ENCODE assay signal across 20 mouse cellular contexts in genomic region chr14:79241057-79241570, GRCm38 (mm10). TPM values are rescaled to one million over a fixed set of nuclear protein-coding genes. Genes with fewer than 3 reads are reported as not detected.
DNase-seq lines count a peak whose midpoint lies in the region; ATAC-seq and TF ChIP-seq lines count a peak whose summit lies in the region.
"Had no signal": no experiment of that assay in that cellular context is flagged by ENCODE, and none has a peak within 500 bp of the region (broad histone marks: within the 10 kb centered on the region; RNA-seq: fewer than 3 reads in every experiment).

No protein-coding gene starts in this region.

- H3K27me3 ChIP-seq in kidney, embryonic 16.5 days (ENCODE audit: insufficient read depth, low read length): no peaks in the 10 kb centered on the region
- no peaks in the 10 kb centered on the region for H3K27me3 ChIP-seq in kidney, adult 2 months (replicated peaks; ENCODE audit: control insufficient read depth, insufficient read depth, low read length)
- H3K27me3 ChIP-seq in embryonic facial prominence, embryonic 11.5 days (ENCODE audit: control insufficient read depth, insufficient read depth, low read length): no peaks in the 10 kb centered on the region
- H3K27me3 ChIP-seq in midbrain, embryonic 13.5 days: no peaks in the 10 kb centered on the region
- H3K27me3 ChIP-seq: neural tube, embryonic 13.5 days had no signal

- no peak for TF ChIP-seq CTCF in kidney, adult 2 months (conservative IDR thresholded peaks at IDR 0.05; ENCODE audit: insufficient read depth, insufficient read length, low read depth, low read length)

- no peak overlapping the region for H3K4me3 ChIP-seq in kidney, embryonic 16.5 days (ENCODE audit: low read length)
- H3K4me3 ChIP-seq in kidney, adult 2 months (ENCODE audit: insufficient read depth, low read depth, low read length): no peak overlapping the region
- H3K4me3 ChIP-seq in embryonic facial prominence, embryonic 11.5 days (ENCODE audit: low read depth, low read length): no peak overlapping the region
- no peak overlapping the region for H3K4me3 ChIP-seq in midbrain, embryonic 13.5 days (replicated peaks)
- H3K4me3 ChIP-seq: neural tube, embryonic 13.5 days had no signal

- no peaks in the 10 kb centered on the region for H3K36me3 ChIP-seq in kidney, embryonic 16.5 days (ENCODE audit: insufficient read depth, low read length)
- no peaks in the 10 kb centered on the region for H3K36me3 ChIP-seq in kidney, adult 2 months (ENCODE audit: control insufficient read depth, insufficient read depth, low read length)
- no peaks in the 10 kb centered on the region for H3K36me3 ChIP-seq in embryonic facial prominence, embryonic 11.5 days (replicated peaks; ENCODE audit: control insufficient read depth, insufficient read depth, low read depth, low read length)
- no peaks in the 10 kb centered on the region for H3K36me3 ChIP-seq in midbrain, embryonic 13.5 days
- H3K36me3 ChIP-seq: neural tube, embryonic 13.5 days had no signal

- DNase-seq in kidney, adult 2 months: no peak
- peak; percentile 33 for DNase-seq in adipocyte (ENCODE audit: low spot score)
- peak; percentile 54 for DNase-seq in embryonic facial prominence, embryonic 11.5 days (ENCODE audit: low spot score)
- DNase-seq in mesoderm, embryonic 11.5 days (ENCODE audit: low read depth, low spot score): peak; percentile 35
- DNase-seq in layer of hippocampus, adult 11-12 months (ENCODE audit: low spot score): no peak
- DNase-seq in urinary bladder, postnatal 10 days (ENCODE audit: low spot score): no peak
- DNase-seq: adrenal gland, postnatal 14 days; cerebellum, adult 11-12 months; cerebellum, postnatal 36 days; heart, adult 18-20 months; kidney, adult 18-20 months; kidney, postnatal 4 days; lung, embryonic 14.5 days; right cerebral cortex, postnatal 14 days had no signal

- no peaks in the 10 kb centered on the region; the same call in 1 of the 2 replicates for H3K4me1 ChIP-seq in kidney, embryonic 16.5 days (ENCODE audit: insufficient read depth, low read length)
- H3K4me1 ChIP-seq in kidney, adult 2 months (ENCODE audit: control insufficient read depth, insufficient read depth, low read length): no peaks in the 10 kb centered on the region
- no peaks in the 10 kb centered on the region for H3K4me1 ChIP-seq in embryonic facial prominence, embryonic 11.5 days (ENCODE audit: control insufficient read depth, insufficient read depth, low read length)
- peaks cover 9% of the 10 kb centered on the region for H3K4me1 ChIP-seq in midbrain, embryonic 13.5 days (replicated peaks)

- ATAC-seq in kidney, embryonic 16.5 days (ENCODE audit: low FRiP score, low TSS enrichment): peak; percentile 55; the same call in 1 of the 2 replicates
- ATAC-seq in embryonic facial prominence, embryonic 11.5 days (replicated peaks; ENCODE audit: insufficient number of reproducible peaks, low FRiP score, low TSS enrichment, low read depth): no peak; the same call in 1 of the 2 replicates
- ATAC-seq in midbrain, embryonic 13.5 days: no peak
- ATAC-seq: forebrain, embryonic 14.5 days had no signal

- H3K4me2 ChIP-seq in kidney, embryonic 16.5 days (replicated peaks; ENCODE audit: low read depth, low read length): no peak overlapping the region
- no peak overlapping the region for H3K4me2 ChIP-seq in embryonic facial prominence, embryonic 11.5 days (ENCODE audit: low read depth, low read length)
- H3K4me2 ChIP-seq in midbrain, embryonic 13.5 days (replicated peaks): no peak overlapping the region
- H3K4me2 ChIP-seq: lung, embryonic 14.5 days; neural tube, embryonic 13.5 days had no signal

- TF ChIP-seq POLR2A in kidney, adult 2 months (IDR thresholded peaks at IDR 0.05; ENCODE audit: low read depth, low read length): no peak

- H3K9ac ChIP-seq in kidney, embryonic 16.5 days (replicated peaks; ENCODE audit: low read length): no peak overlapping the region
- H3K9ac ChIP-seq in embryonic facial prominence, embryonic 11.5 days (replicated peaks; ENCODE audit: low read length): no peak overlapping the region
- H3K9ac ChIP-seq in midbrain, embryonic 13.5 days (replicated peaks): no peak overlapping the region
- H3K9ac ChIP-seq: lung, embryonic 14.5 days; neural tube, embryonic 13.5 days had no signal

- 0 out of 2 replicates have a peak, but pooled peaks cover 5% of the 10 kb centered on the region for H3K9me3 ChIP-seq in kidney, embryonic 16.5 days (ENCODE audit: low read length)
- no peaks in the 10 kb centered on the region for H3K9me3 ChIP-seq in embryonic facial prominence, embryonic 11.5 days (replicated peaks; ENCODE audit: control insufficient read depth, low read length)
- peaks cover 3% of the 10 kb centered on the region; the same call in 1 of the 2 replicates for H3K9me3 ChIP-seq in midbrain, embryonic 13.5 days

- WGBS in kidney, embryonic 16.5 days: 46% methylated on average over 4 of the region's 4 CpGs
- WGBS in kidney, adult 2 months: 67% methylated on average over 4 of the region's 4 CpGs
- WGBS in embryonic facial prominence, embryonic 11.5 days: 41% methylated on average over 4 of the region's 4 CpGs
- WGBS in midbrain, embryonic 13.5 days: 85% methylated on average over 4 of the region's 4 CpGs

- H3K27ac ChIP-seq in kidney, embryonic 16.5 days (ENCODE audit: low read length): no peak overlapping the region
- H3K27ac ChIP-seq in kidney, adult 2 months (ENCODE audit: insufficient read depth, low read depth, low read length): no peak overlapping the region
- no peak overlapping the region for H3K27ac ChIP-seq in embryonic facial prominence, embryonic 11.5 days (replicated peaks; ENCODE audit: low read depth, low read length)
- no peak overlapping the region for H3K27ac ChIP-seq in midbrain, embryonic 13.5 days
- H3K27ac ChIP-seq: neural tube, embryonic 13.5 days had no signal

RNA-seq across cellular contexts. Expression of gene Zfp957, which starts 6.1 kb away (rescaled TPM):
- polyA plus RNA-seq in kidney, embryonic 16.5 days (2015; fragmentation: Nextera tagmentation; extraction: Ambion mirVana): not detected in 2 replicates
- polyA plus RNA-seq in kidney, adult 2 months (2012; rRNA removed): not detected in 2 replicates
- polyA plus RNA-seq in embryonic facial prominence, embryonic 11.5 days (2014; fragmentation: Nextera tagmentation; extraction: Ambion mirVana): not detected in 2 replicates
- polyA plus RNA-seq in midbrain, embryonic 13.5 days (2015; fragmentation: Nextera tagmentation; extraction: Ambion mirVana): not detected in 2 replicates
- polyA plus RNA-seq: forebrain, embryonic 14.5 days; liver, adult 2 months; lung, embryonic 14.5 days; neural tube, embryonic 13.5 days; stomach, embryonic 16.5 days had no signal

Comparison
In these comparisons a context has a peak if more than half of its experiments do, and no peak if none do; other contexts are left out.
1. DNase-seq: peak in adipocyte (single experiment), embryonic facial prominence, embryonic 11.5 days (single experiment) and mesoderm, embryonic 11.5 days (single experiment); none in kidney, adult 2 months (single experiment), layer of hippocampus, adult 11-12 months (single experiment) and urinary bladder, postnatal 10 days (single experiment).